Mouse (Mus musculus) lung, adult 2 months (tissue): ENCODE data around the gene Sobp. TPM values are rescaled to one million over a fixed set of nuclear protein-coding genes. Genes with fewer than 3 reads are reported as not detected.

Source experiments
- DNase-seq: peaks from one replicate; pipeline ENCODE4 v3.0.0; 2022
- H3K4me1 ChIP-seq: fragments of 200-500 bp; 2 replicates; pipeline ENCODE4 v1.6.1; 2011; ENCODE audit warnings: low read length; ENCODE audit not compliant: control insufficient read depth, insufficient read depth
- H3K4me3 ChIP-seq: fragments of 200-500 bp; replicated peaks from 2 replicates; pipeline ENCODE3; 2011; ENCODE audit warnings: low read depth, mild to moderate bottlenecking, control low read depth, low read length; ENCODE audit errors: extremely low read depth
- CTCF ChIP-seq: fragments of 200-500 bp; IDR thresholded peaks from 2 replicates; pipeline ENCODE4 v1.5.1; 2011; ENCODE audit warnings: mild to moderate bottlenecking, low read length, control low read depth; ENCODE audit not compliant: insufficient read depth
- POLR2A ChIP-seq: fragments of 200-500 bp; IDR thresholded peaks from 2 replicates; pipeline ENCODE4 v1.6.1; 2011; ENCODE audit warnings: low read depth, mild to moderate bottlenecking, control low read depth, low read length, borderline replicate concordance; ENCODE audit errors: extremely low read depth
- WGBS: fragments of 180-500 bp; shearing (Covaris S2); methylation state at CpG from one replicate; pipeline ENCODE4 v1.1.7; 2018; 5-methylcytosine and 5-hydroxymethylcytosine counted together
- polyA plus RNA-seq: library from polyadenylated mRNA; depleted of rRNA; stranded (reverse); fragments of >200 nt; gene quantifications from 2 replicates; pipeline ENCODE4 v1.2.3, GENCODE M21; 2012

Gene Sobp
- polyA plus RNA-seq, 1 experiment = 1.2 TPM

DNA sequence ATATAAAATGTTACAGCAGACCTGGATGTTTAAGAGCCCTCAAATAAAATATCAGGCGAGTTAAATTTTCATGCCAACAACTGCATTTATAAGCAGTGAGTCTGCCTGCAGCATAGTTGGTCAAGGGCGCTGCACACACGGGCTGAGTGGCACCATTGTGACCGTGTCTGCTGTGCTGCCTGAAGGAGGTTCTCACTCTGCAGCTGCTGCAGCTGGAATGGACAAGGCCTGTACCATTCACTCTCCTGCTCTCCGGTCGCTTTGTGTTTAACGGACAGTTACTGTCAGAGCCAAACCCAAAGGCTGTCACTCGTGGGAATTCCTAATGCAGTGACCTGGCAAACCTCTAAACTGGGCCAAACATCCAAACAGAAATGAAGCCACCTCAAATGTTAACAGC is 101.0 kb downstream of the Sobp start:
- WGBS = 68% methylated on average over 8 of the region's 8 CpGs
- Histone ChIP-seq H3K4me1 (no peaks in the 10 kb centered on the region), H3K4me3 (no peak overlapping the region)
- no peak for DNase-seq
- no peak for TF ChIP-seq CTCF
- no peak for TF ChIP-seq POLR2A

DNA sequence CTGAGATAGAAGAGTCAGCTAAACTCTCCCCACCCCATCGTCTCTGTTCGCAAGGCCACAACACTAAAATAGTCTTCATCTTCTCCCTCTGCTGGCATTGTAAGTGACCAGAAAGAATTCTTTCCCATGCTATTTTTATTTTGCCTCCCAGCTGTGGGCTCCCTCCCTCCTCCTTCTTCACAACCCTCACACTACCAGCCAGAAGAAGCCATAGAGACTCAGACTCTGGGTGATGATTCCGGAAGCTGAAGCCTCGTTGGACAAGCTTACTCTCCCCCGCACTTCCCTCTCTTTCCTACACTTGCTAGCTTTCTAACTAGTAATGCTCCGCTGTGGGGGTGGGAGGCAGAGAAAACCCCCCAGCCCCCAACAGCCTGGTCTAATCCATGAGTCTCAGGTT is 103.4 kb downstream of the Sobp start:
- Histone ChIP-seq H3K4me1 (no peaks in the 10 kb centered on the region), H3K4me3 (no peak overlapping the region)
- no peak for DNase-seq
- WGBS = 79% methylated on average over 6 of the region's 6 CpGs
- TF ChIP-seq CTCF (no peak), POLR2A (no peak)

DNA sequence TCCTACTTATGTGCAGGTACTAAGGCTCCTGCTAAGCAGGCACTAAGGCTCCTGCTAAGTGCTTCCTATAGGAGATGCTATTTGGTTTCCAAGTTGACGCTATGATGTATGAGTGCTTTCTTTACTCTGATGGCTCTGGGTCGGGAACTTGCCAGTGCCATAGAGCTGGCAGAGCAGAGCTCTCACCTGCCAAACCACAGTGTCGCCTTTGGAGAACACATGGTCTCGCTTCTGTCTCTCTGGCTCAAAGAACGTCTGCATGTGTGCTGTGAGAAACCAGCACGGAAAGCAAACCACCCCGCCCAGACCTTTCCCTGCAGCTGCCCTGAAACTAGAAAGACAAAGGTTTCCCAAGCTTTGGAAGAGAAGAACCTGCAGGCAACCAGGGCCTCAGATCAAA is 109.0 kb downstream of the Sobp start:
- TF ChIP-seq POLR2A (no peak), CTCF (no peak)
- DNase-seq = no peak
- WGBS = 72% methylated on average over 7 of the region's 7 CpGs
- H3K4me1 ChIP-seq = no peaks in the 10 kb centered on the region
- no peak overlapping the region for H3K4me3 ChIP-seq

DNA sequence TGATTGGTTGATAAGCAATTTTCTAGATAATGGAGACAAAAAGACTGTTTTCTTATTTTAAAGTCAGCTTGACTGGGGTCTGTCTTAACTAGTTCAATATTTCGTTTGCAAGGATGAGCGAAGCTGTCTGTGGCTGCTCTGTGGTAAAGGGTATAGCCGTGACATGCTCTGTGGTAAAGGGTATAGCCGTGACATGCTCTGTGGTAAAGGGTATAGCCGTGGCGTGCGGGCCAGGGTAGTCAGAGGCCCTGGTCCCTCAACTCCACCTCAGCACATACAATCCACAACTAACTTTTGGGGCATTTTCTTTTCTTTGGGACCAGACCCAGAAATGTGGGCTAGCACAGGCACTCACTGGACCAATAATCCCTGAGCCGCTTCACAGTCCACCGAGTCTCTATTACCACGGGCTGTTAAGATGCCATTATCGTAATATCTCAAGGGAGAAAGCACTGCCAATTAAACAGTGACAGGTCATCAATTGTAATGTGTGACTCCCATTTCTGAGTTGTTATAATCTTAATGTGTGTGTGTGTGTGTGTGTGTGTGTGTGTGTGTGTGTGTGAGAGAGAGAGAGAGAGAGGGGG is 112.7 kb downstream of the Sobp start:
- no peak for DNase-seq
- H3K4me3 ChIP-seq = no peak overlapping the region
- WGBS = 92% methylated on average over 11 of the region's 11 CpGs
- H3K4me1 ChIP-seq = no peaks in the 10 kb centered on the region
- TF ChIP-seq CTCF = no peak
- no peak for TF ChIP-seq POLR2A

DNA sequence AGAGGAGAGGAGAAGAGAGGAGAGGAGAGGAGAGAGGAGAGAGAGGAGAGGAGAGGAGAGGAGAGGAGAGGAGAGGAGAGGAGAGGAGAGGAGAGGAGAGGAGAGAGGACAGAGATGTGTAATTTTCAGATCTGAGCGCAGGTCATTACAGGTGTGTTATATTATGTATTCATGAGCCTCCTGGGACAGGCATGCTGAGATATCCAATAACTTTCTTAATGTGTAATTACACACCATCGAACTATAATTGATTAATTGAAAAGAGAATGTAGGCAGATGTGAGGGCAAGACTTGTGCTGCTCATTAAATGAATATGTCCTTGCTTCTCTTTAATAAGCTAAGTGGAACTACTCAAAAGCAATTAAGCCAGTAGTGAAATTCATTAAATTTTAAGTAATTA is 118.9 kb downstream of the Sobp start:
- Histone ChIP-seq H3K4me1 (no peaks in the 10 kb centered on the region), H3K4me3 (no peak overlapping the region)
- WGBS = 93% methylated on average over 2 of the region's 2 CpGs
- no peak for DNase-seq
- no peak for TF ChIP-seq POLR2A

DNA sequence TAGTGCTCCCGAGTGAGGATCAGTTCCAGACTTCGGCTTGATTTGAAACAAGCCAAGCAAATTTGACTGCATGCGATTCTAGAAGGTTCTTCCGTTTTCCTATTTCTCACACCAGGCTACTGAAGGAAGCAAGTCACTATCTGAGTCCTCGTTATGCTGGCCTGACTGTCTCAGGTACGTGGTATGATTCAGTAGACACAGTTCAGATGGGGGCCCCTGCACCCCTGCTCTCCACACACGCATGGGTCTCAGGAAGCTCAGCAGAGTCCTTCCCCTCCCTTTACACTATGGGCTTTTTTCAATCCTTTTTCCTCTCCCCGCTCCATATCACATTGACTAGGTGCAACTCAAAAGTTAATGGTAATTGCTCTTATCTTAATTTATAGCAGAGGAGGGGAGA is 119.6 kb downstream of the Sobp start:
- 76% methylated on average over 8 of the region's 8 CpGs for WGBS
- H3K4me3 ChIP-seq = no peak overlapping the region
- DNase-seq = no peak
- H3K4me1 ChIP-seq = no peaks in the 10 kb centered on the region
- TF ChIP-seq CTCF (no peak), POLR2A (no peak)

DNA sequence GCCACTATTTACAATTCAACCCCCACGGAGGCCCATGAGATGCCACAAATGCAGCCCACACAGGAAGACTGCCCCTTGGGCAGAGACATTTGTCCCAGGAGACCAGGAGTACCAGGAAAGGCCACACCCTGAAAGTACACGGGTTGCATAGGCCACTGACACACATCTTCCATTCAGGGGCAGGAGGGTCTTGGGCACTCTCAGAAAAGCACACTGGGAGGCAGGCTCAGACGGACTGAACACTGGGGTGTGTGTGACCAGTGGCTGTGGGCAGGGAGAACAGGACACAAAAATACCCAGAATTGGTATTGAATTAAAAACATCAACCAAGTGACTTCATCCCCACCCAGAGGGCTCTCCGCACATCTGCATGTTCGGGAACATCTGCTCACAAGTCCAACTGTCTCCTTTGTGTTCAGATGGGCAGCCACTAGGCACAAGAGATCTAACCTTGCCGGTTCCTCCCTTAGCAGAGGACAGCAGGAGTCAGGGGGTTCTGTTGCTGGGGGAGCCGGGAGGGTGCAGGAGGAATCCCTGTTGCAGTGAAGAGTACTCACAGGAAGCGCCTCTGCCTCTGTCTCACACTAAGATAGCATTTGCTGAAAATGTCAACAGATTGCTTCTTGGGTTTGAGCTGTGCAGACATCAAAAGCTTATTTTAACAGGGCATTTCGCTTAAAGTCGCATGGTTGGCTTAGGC is 120.3 kb downstream of the Sobp start:
- TF ChIP-seq CTCF (no peak), POLR2A (no peak)
- 62% methylated on average over 10 of the region's 10 CpGs for WGBS
- Histone ChIP-seq H3K4me3 (no peak overlapping the region), H3K4me1 (no peaks in the 10 kb centered on the region)
- DNase-seq = no peak

DNA sequence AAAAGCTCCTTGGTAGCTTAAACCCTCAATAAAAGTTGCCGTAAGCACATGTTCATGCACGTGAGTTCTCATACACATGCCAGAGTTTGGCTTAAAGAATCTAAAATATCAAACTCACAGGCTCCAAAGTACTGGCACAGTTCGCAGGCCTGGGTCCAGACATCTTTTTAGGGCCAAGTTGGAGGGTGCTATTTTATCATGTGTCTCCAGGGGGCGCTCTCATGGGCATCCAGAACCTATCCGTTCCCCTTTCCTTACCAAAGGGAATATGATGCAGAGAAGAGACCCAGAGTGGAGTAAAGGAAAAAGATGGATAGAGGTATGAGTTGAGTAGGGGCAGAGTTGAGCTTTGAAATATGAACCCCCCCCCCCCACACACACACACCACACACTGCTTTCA is 121.9 kb downstream of the Sobp start:
- Histone ChIP-seq H3K4me3 (no peak overlapping the region), H3K4me1 (no peaks in the 10 kb centered on the region)
- TF ChIP-seq CTCF = no peak
- TF ChIP-seq POLR2A = no peak
- DNase-seq = no peak
- WGBS = 45% methylated on average over 5 of the region's 5 CpGs

DNA sequence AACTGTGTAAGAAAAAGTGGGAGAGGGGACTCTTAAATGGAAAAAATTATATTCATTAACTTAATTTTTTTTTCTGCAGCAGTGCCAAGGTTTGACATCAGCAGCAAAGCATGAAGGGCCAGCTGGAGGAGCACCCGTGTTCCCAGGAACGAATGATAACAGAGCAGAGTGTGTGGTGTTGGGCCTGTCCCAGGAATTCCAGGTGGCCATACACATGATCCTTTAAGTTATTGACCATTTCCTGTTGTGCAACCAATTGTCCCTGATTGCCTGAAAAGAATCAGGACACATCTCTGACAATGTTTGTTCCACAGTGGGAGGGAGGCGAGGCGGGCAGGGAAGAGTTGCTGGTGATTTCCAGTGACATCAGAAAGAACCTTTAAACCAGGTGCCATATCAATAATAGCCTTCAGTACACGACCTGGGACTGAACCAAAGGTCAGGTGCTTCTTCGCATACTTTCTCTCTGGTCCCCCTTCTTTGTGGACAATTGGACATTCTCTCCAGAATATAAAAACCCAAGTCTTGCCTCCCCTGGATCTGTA is 126.5 kb downstream of the Sobp start:
- Histone ChIP-seq H3K4me1 (no peaks in the 10 kb centered on the region; the same call in 1 of the 2 replicates), H3K4me3 (no peak overlapping the region)
- DNase-seq = no peak
- WGBS = 64% methylated on average over 6 of the region's 6 CpGs
- TF ChIP-seq POLR2A (no peak), CTCF (no peak)
